Mouse (Mus musculus) urinary bladder, postnatal 25 days (tissue): ENCODE results near the gene Pgf.

Experiments used
- DNase-seq: peaks from one replicate; pipeline ENCODE4 v3.0.0; 2022; ENCODE audit warnings: low spot score

The Pgf gene

DNA sequence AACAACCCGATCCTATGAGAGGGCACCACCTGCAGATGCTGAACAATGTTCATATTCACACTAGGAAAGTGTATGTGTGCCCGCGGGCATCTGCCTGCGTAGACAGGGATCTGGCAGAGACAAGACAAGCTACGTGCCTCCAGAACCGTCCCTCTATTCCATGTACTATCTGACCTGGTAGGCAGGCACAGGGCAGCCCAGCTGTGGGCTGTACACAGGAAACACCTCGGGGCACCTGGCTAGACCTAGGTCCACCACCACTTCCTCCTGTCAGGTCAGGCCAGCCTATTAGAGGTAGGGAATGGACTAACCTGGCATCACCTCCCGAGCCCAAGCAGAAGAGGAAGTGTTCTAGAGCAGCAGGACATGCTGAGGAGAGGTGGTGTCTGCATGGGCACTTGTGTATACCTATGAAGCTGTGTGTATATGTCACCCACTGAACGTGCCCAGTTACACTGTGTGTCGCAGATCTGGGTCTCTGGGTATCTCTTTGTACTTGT is at the start of gene Pgf:
Gene Pgf (minus strand): TSS at position 51 of the 500 bp plus-strand sequence.
- DNase-seq, result no peak

DNA sequence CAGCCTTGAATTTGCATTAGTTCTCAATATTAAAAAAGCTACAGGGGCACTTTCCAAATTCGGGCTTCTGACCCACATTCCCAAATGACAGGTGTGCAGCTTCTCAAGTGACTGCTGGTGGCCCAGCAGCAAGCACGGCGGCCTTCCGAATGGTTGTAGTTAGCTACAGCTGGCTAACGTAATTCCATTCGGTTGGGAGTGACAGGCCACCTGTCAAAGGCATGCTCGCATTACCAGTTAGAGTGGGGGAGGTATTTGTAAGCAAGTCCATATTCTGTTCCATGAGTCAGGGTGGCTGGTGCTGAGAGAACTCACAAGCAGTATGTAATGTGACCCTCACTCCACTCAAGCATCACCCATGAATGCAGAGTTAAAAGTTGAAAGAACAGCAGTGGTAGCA is 49.6 kb upstream of the Pgf start:
- no peak for DNase-seq

DNA sequence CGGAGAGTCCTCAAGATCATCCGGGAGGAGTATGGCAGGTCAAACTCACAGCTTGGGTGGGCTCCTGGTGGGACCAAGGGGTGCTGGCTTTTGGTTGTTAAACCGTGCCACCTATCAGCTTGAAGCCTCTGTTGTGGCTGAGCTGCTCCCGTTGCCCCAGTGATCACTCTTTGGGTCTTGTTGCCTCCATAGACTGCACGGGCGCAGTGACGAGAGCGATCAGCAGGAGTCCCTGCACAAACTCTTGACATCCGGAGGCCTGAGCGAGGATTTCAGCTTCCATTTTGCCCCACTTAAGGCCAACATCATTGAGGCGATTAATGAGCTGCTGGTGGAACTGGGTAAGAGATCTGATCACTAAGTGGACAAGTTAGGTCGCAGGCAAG is 42.3 kb upstream of the Pgf start:
- DNase-seq, result no peak

DNA sequence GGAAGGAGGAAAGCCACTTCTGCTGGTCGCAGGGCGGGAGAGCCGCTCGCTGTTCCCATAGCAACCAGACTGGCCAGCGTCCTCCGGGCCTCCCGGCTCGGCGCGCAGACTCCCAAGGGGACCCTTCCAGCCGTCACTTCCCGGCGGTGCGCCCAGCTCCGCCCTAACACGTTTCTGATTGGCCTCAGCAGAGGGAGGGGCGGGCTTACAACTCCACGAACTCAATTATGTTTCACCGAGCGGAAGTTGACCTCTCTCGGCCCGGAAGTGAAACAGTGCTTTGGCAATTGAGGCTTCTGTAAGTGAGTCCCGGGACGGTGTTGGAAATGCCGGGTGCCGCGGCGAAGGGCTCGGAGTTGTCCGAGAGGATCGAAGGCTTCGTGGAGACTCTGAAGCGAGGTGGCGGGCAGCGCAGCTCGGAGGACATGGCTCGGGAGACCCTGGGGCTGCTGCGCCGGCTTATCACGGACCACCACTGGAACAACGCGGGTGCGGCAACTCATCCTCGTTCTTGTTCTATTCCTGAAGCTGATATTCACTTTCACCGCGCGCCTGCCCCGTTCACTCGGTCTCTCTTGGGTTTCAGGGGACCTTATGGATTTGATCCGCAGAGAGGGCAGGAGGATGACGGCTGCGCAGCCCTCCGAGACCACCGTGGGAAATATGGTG is 41.8 kb upstream of the Pgf start, which contains the start of gene Eif2b2:
Gene Eif2b2 (plus strand): TSS at position 246 of the 669 bp plus-strand sequence.
- DNase-seq, result peak; percentile 94

DNA sequence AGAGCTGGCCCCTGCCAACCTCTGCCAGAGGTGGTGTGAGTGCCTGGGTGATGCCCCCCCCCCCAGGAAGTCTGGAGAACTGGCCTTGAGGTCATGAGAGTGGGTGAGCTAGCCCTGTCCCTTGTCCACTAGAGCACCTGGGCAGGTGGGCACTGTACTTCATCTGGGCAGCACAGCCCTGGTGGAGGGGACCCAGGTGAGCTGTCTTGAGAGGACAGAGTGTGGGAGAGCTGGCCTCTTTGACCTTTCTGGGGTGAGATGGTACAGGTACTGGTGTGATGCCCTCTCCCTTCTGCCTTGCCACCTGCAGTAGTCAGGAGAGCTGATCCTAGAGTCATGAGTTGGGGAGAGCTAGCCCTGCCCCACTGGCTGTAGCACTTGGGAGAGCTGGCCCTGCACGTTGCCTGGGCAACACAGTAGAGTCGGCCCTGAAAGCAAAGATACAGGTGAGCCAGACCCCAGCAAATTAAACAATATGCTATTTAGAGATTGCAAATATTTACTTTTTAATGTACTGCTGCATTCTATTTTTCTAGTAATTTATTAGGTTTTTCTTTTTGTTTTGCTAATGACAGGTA is 40.2 kb upstream of the Pgf start:
- DNase-seq, result no peak

DNA sequence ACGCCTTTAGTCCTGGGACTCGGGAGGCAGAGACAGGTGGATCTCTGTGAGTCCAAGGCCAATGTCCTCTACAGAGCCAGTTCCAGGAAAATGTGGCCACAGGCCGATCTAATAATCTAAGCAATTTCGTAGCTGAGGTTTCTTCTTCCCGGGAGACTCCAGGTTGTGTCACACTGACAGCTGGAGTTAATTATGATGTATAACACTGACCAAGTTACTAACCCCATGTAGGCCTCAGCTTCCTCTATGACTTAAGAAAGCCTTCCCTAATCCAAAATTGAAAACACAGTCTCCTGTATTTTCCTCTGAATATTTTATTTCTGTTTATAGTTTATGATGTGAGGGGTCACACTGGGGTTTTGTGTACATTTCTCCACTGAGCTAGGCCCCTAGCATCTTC is 37.4 kb upstream of the Pgf start:
- no peak for DNase-seq

DNA sequence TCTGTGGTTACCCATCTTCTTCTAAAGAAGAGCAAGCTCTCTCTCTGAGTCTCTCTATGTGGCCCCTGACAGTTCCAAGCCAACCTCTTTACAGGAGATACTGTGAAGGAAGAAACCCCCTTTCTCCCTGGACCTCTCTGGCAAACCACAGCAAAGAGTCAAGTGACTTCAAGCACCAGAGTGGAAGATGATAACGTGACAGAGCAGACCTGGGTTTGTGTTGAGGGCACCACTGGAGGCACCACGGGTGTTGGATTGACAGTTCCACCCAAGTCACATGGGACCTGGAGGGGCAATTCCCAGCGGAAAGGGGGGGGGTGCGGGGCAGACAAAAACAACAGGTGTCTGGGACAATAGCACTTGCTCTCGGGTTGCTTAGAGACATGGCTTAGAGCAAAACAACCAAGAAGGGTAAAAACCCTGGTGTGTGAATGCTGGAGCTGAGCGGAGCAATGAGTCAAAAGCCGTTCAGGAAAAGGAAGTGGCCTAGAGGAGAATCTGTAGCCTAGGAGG is 31.2 kb upstream of the Pgf start:
- no peak for DNase-seq

DNA sequence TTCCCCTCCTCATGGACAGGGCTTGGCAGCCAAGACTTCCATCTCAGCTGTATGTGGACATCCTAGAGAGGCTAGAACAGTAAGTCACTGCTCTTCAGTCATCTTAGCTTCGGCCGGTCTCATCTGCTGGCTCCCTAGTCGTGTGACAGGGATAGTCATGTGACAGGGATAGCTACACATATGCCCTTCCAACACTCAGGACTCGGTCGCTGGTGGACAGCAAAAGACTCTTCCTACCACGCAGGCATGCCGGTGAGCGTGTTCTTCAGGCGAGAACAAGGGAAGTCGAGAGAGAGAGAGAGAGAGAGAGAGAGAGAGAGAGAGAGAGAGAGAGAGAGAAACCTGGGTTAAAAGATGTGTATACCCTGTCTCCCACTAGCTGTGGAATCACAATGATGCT is 27.8 kb upstream of the Pgf start:
- no peak for DNase-seq

DNA sequence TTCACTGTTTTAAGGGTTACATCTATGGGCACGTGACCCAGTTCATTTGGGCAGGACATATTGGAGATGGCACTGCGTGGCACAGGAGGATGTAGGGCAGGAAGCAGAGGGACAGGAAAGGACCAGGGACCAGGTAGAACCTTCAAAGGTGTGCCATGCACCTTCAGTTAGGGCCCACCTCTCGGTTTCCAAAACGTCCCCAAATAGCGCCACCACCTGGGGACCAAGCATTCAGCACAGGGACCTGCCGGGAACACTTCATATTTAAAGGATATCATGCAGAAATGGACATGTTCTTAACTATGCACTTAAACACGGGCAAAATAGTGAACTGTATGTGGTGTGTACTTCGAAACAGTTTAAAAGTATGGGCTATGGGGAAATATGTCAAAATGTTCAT is 26.5 kb upstream of the Pgf start:
- no peak for DNase-seq

DNA sequence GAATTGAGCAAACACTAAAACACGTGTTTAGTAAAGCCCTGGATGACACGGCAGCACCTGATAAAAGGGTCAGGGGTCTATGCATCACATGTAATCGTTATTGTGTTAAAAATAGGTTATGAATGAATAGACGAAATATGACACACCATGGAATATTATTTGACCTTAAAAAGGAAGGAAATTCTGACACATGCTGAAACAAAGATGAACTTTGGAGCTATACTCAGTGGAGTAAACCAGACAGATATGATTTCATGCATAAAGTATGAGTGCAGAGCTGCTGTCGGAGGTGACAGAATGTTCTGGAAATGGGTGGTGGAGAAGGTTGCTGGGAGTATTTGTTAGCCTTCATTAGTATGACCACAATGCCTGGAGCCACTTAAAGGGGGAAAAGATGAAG is 26.1 kb upstream of the Pgf start:
- no peak for DNase-seq

DNA sequence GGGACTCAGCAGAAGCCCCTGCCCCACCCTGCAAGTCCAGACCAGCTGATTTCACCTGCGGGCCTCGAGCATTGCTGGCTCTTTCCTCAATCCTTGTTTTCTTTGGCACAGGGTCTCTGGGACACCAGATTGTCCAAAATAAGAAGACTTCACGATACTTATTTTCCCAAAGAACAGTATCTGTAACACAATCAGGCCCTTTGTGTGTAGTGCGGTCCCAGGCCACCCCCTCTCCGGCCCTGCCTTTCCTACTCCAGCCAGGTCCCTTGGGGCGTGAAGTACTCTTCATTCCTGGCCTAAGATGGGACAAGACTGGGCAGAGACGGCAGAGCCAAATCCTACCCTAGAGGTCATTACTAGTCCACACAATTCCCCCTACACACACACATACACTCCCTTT is 24.6 kb upstream of the Pgf start:
- no peak for DNase-seq

DNA sequence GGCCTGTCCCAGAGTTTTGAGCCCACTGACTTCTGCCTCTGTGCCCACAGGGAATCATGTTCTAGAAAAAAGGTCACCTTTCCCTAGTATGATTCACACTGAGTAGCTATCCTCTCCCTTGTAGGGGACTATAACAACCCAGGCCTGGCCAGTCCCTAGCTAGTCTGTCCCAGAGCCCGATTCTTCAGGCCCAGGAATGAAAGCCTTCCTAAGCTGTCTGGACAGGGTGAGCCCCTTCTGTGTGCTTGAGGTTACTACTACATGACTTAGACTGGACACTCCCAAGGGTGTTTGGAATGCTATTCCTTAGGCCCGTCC is 24.2 kb upstream of the Pgf start:
- no peak for DNase-seq

DNA sequence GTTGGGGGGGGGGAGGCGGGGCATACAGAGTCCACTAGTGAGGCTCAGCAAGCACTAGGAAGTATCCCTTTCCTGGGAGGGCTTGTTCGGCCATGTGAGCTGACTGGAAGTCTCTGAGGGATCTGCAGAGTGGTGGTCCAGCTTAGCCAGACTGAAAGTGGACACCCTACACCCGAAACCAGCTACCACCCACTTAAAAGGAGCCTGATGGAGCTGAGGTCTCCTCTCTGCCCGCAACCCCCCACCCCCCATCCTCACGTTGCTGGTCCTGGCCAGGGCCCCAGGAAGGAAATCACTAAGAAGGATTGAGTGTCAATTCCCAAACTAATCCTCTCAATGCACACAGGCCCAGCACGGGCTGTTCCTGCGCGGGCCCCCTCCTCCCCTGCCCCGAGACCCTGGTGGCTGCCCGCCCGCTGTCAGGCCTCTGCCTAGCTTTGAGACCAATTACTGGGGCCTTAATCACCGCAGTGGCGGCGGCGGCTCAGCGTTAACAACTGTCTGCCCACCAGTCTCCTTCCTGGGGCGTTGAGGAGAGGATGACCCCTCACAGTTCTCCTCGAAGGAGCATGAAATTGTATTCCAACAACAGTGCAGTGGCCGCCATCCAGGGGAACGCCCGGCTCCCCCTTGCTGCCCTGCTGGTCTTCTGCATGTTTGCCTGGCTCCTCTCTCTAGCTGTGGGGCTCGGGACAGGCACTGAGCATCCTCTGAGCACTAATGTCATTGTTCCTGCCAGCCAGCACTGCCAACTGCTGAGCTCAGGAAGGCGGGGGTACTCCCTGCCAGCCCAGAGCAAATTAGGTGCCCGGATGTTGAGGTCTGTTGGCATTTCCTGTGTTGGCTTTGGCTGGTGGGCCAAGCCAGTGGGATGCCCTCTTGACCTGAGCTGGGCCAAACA is 23.6 kb upstream of the Pgf start:
- no peak for DNase-seq

DNA sequence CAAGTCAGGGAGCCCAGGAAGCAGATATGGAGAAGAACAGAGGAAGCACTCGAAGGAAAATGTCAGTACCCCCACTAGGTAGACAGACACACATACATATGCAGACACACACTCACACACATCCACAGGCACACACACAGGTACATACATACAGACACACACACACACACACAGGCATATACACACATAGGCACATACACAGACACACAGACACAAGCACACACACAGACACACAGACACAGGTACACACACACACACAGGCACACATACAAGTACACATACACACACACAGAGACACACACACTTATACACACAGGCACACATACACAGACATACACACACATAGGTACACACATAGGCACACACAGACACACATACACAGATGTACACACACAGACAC is 22.4 kb upstream of the Pgf start:
- DNase-seq, result no peak

DNA sequence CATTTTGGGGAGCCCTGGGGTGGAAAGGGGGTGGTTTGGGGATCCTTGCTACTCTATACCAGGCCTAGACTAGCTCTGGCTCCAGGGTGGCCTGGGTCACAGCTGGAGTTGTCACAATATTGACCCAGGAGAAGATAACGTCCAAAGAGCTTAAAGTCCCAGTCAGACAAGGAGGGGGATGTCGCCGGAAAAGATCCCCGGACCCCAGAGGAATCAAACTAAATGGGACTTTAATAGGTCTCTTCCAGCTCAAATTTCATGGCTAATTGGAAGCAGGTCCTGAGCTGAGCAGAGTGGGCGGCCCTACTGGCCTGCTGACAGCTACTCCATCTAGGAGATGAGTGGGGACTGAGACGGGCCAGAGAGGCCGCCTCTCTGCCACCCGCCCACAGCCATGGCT is 20.3 kb upstream of the Pgf start:
- no peak for DNase-seq

DNA sequence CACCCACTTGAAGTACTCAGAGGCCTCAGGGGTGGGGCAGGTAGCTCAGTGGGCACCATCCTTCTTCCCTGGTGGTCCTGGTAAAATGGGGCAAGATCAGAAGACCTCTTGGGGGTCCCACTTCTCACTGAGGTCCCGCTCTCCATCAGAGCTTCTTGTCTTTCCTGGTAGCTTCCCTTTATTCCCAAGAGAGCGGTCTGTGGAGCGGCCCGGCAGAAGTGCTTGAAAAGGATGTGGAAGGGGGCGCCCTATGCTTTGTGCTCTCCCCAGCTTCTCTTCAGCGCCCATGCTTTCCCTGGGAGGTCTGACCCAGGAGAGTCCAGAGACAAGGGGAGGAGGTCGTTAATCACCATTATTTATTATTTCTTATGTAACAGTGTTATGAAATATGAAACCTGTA is 19.8 kb upstream of the Pgf start:
- DNase-seq, result no peak

DNA sequence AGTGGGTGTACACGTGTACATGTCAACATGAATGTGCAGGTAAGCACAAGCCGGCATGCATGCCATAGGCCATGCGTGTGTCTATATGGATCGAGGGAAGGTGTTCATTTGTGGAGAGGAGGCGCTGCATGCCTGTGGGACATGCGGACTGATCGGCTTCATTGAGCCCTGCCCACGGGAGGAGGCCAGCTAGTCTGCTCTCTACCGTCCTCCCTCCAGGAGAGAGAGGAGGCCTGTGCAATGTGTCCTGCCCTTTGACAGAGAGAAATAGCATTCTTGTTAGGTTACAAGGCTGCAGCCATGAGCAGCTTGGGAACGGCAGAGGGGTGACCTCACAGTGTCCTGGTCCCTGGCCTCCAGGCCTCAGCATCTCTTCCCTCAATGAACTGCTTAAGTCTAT is 18.6 kb upstream of the Pgf start:
- no peak for DNase-seq

DNA sequence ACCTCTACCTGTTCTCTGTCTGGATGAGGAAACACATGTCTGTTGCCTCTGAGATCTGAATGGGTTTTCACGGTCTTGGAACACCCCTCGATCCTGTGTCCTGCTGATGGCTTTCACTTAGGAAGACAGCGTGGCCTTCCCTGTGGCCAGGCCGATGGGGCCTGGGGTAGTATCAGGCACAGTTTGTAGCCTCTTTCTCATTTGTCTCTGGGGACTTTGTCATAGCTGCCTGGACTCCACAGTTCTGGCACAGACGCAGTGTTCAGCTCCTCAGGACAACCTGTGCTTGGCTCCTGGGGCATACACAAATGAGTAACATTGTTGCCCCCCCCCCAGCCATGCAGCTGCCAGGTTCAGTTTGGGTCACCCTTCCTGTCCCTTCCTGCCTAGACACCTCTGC is 17.5 kb upstream of the Pgf start:
- DNase-seq, result no peak

DNA sequence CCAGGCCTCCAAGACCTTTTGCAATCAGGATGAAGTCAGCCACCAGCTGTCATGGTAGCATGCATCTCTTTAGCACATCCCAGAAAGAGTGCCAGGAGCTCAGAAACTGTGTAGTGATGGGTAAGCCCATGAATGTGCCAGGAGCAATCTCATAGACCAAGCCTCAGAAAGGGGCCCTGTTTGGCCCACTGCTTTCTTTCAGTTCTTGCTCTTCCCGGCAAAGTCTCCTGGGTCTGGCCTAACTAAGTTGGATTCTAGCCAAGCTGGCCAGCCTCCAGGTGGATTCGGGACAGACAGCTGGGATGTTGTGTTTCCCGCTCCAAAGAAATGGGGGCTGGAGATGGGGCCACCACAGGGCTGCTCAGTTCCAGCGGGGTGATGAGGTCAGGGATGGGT is 17.0 kb upstream of the Pgf start:
- DNase-seq, result peak; percentile 50

DNA sequence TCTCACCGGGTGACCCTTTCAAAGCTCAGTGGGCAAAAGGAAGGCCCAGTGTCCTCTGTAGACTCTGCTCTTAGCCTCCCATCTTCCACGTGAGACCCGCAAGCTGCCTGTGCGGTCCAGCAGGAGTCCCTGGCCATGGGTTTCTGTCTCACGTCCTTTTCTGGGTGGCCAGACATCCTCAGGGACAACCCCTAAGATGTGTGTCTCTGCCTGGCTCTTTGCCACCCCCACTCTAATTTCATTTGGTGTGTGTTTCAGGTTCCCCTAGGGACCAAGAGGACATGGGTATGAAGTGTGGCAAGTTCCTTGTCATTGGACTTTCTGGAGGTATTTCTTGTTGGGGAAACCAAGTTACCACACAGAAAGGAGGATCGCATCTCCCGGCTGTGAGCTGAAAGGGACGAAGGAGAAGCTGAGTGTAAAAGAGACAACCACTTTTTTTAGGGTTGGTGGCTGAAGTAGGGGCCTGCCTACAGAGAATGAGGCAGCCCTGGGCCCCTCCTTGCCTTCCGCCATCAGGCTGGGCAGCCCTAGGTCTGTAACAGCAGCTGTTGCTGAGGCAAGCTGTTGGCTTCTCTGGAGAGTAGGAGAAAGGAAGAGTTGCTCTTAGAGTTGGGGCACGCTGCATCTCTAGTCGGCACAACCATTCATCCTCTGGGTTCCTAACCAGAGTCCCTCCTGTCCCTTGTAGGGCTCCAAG is 16.5 kb upstream of the Pgf start:
- no peak for DNase-seq

DNA sequence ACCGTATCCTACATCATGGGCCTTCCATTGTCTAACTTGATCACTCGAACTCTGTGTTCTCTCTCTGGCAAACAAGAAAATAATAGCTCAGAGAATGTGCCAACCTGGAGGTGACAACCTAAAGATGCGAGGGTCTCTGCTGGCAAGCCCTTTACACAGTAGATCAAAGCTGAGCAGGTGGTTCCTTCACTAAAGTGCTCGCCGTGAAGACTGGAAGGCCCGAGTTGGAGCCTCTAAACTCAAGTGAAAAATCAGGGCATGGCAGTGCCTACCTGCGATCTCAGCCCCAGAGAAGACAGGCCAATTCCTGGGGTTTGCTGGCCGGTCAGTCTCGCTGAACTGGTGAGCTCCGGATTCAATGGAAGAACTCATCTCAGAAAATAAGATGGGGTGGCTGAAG is 15.6 kb upstream of the Pgf start:
- no peak for DNase-seq

DNA sequence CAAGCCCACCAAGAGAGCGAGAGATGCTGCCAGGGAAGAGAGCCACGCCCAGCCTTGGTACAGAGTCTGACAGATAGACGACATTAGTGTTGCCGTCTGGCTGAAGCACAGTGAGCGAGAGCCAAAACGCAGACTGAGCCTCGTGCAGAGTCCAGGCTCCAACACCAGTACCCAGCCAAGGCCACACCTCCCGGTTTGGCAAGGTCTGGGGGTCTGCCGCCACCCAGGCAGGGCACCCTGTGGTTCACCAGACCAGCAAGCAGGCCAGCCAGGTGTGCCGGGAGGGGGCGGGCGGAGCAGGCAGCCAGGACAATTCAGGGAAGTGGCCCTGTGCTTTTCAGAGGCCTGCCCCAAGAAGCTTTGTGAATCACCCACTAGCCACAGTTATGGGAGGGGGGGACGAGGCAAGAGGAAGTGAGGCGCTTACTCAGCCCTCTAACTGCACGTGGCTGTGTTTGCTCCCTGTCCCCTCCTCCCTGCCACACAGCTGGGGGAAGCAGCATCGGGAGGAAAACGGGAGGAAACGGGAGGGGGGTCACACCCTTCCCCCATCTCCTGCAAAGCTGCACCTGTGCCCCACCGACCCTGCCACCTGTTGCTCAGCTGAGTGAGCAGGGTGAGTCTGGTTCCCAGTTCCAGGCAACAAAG is 15.0 kb upstream of the Pgf start:
- DNase-seq, result no peak
